Mouse (Mus musculus) spleen, adult 18-20 months (tissue): ENCODE measurements around the gene Tesmin.

ENCODE experiments used
- DNase-seq, 2 experiments: peaks; one replicate each; pipeline ENCODE4 v3.0.0; 2022; ENCODE audit warnings: mixed read lengths in 2 of 2

The Tesmin gene

GRCm38 (mm10) chr19:3394216-3394615 is 5.6 kb downstream of the Tesmin start:
- DNase-seq, result no peak

- no peak for DNase-seq
These were observed 11.4 kb downstream of the Tesmin start for GRCm38 (mm10) chr19:3400057-3400456.

- DNase-seq, result no peak
These were observed 12.8 kb downstream of the Tesmin start for GRCm38 (mm10) chr19:3401504-3401903.

- no peak for DNase-seq
These were observed 13.3 kb downstream of the Tesmin start for GRCm38 (mm10) chr19:3401943-3402342.

GRCm38 (mm10) chr19:3402390-3402789 is 13.7 kb downstream of the Tesmin start:
- DNase-seq, result no peak

GRCm38 (mm10) chr19:3404030-3404429 is 15.4 kb downstream of the Tesmin start:
- DNase-seq, result no peak

- DNase-seq, result no peak
These were observed 17.0 kb downstream of the Tesmin start for GRCm38 (mm10) chr19:3405531-3406281.

- peak in 1 of 2 experiments; percentile 5 for DNase-seq
These were observed 25.6 kb downstream of the Tesmin start, which contains the start of gene Gal for GRCm38 (mm10) chr19:3414268-3414733. TSS of gene Gal (minus strand) at chr19:3414544.

GRCm38 (mm10) chr19:3419251-3419650 is 30.6 kb downstream of the Tesmin start:
- DNase-seq, result no peak

GRCm38 (mm10) chr19:3422488-3422887 is 33.8 kb downstream of the Tesmin start:
- DNase-seq, result no peak

- DNase-seq, result no peak
These were observed 34.3 kb downstream of the Tesmin start for GRCm38 (mm10) chr19:3422981-3423380.

- DNase-seq, result no peak
These were observed 35.6 kb downstream of the Tesmin start for GRCm38 (mm10) chr19:3424214-3424613.

- no peak for DNase-seq
These were observed 39.6 kb downstream of the Tesmin start for GRCm38 (mm10) chr19:3428057-3428830.

GRCm38 (mm10) chr19:3429156-3429816 is 40.6 kb downstream of the Tesmin start:
- no peak for DNase-seq

- DNase-seq, result no peak
These were observed 42.4 kb downstream of the Tesmin start for GRCm38 (mm10) chr19:3431066-3431465.

- no peak for DNase-seq
These were observed 43.3 kb downstream of the Tesmin start for GRCm38 (mm10) chr19:3431969-3432368.

GRCm38 (mm10) chr19:3434124-3434523 is 45.5 kb downstream of the Tesmin start:
- DNase-seq, result no peak

GRCm38 (mm10) chr19:3434641-3435040 is 46.0 kb downstream of the Tesmin start:
- no peak for DNase-seq

GRCm38 (mm10) chr19:3435824-3436223 is 47.2 kb downstream of the Tesmin start:
- no peak for DNase-seq

GRCm38 (mm10) chr19:3436840-3437239 is 48.2 kb downstream of the Tesmin start:
- DNase-seq, result peak in 1 of 2 experiments; percentile 37

- no peak for DNase-seq
These were observed 49.3 kb downstream of the Tesmin start for GRCm38 (mm10) chr19:3437980-3438379.

- DNase-seq, result no peak
These were observed 52.0 kb downstream of the Tesmin start for GRCm38 (mm10) chr19:3440667-3441066.

- no peak for DNase-seq
These were observed 52.4 kb downstream of the Tesmin start for GRCm38 (mm10) chr19:3441092-3441491.
